9 mouse cellular contexts compared by ENCODE assay signal in genomic region chr15:77149551-77149950, GRCm38 (mm10).
DNase-seq lines count a peak whose midpoint lies in the region; ATAC-seq and TF ChIP-seq lines count a peak whose summit lies in the region.
"Had no signal": no experiment of that assay in that cellular context is flagged by ENCODE, and none has a peak within 500 bp of the region (broad histone marks: within the 10 kb centered on the region; RNA-seq: fewer than 3 reads in every experiment).

No protein-coding gene starts in this region.

- no peaks in the 10 kb centered on the region for H3K9me3 ChIP-seq in heart, embryonic 15.5 days (replicated peaks)
- no peaks in the 10 kb centered on the region for H3K9me3 ChIP-seq in G1E (replicated peaks)
- H3K9me3 ChIP-seq in midbrain, embryonic 11.5 days (ENCODE audit: control insufficient read depth, low read length), result no peaks in the 10 kb centered on the region

- 40% methylated on average over 3 of the region's 3 CpGs for WGBS in heart, embryonic 15.5 days
- WGBS in midbrain, embryonic 11.5 days, result 88% methylated on average over 3 of the region's 3 CpGs

- peak overlapping the region; percentile 94 for H3K27ac ChIP-seq in heart, embryonic 15.5 days
- H3K27ac ChIP-seq in midbrain, embryonic 11.5 days (ENCODE audit: low read depth, low read length), result no peak overlapping the region

- no peaks in the 10 kb centered on the region for H3K27me3 ChIP-seq in heart, embryonic 15.5 days
- peaks cover 8% of the 10 kb centered on the region for H3K27me3 ChIP-seq in G1E (ENCODE audit: insufficient read depth, low read length)
- no peaks in the 10 kb centered on the region for H3K27me3 ChIP-seq in midbrain, embryonic 11.5 days (ENCODE audit: control insufficient read depth, insufficient read depth, low read length)

- peak overlapping the region; percentile 63 for H3K4me2 ChIP-seq in heart, embryonic 15.5 days
- H3K4me2 ChIP-seq in midbrain, embryonic 11.5 days, result peak overlapping the region; percentile 60

- no peak for DNase-seq in heart, adult 18-20 months
- DNase-seq in G1E (ENCODE audit: low spot score), result peak; percentile 54
- no peak for DNase-seq in midbrain, embryonic 11.5 days (ENCODE audit: low spot score, missing footprints)
- DNase-seq in left cerebral cortex, adult 11 months (ENCODE audit: low spot score), result no peak
- DNase-seq in layer of hippocampus, adult 9-10 months (ENCODE audit: low spot score), result no peak
- no peak for DNase-seq in spleen, postnatal 36 days (ENCODE audit: low spot score in 2 of 2)
- DNase-seq: kidney, adult 2 months had no signal

- H3K9ac ChIP-seq in heart, embryonic 15.5 days, result no peak overlapping the region
- no peak overlapping the region for H3K9ac ChIP-seq in midbrain, embryonic 11.5 days (ENCODE audit: low read length)

- H3K4me1 ChIP-seq in heart, embryonic 15.5 days (replicated peaks), result peaks cover 60% of the 10 kb centered on the region
- peaks cover 43% of the 10 kb centered on the region for H3K4me1 ChIP-seq in G1E (ENCODE audit: insufficient read depth, low read depth, low read length)
- peaks cover 28% of the 10 kb centered on the region for H3K4me1 ChIP-seq in midbrain, embryonic 11.5 days (ENCODE audit: control insufficient read depth, insufficient read depth, low read length)

- ATAC-seq in heart, embryonic 15.5 days (replicated peaks; ENCODE audit: insufficient number of reproducible peaks, insufficient read depth, low FRiP score, low read depth), result no peak
- ATAC-seq in G1E (ENCODE audit: extremely low read depth, insufficient number of reproducible peaks, low FRiP score, poor library complexity, severe bottlenecking), result peak; percentile 77
- peak; percentile 63 for ATAC-seq in granulocyte monocyte progenitor cell, adult 5-6 weeks (replicated peaks; ENCODE audit: poor library complexity, severe bottlenecking)
- ATAC-seq in midbrain, embryonic 11.5 days (ENCODE audit: low FRiP score), result no peak

- TF ChIP-seq CTCF in G1E (IDR thresholded peaks at IDR 0.05; ENCODE audit: low read depth, low read length), result no peak

- no peaks in the 10 kb centered on the region for H3K36me3 ChIP-seq in heart, embryonic 15.5 days
- no peaks in the 10 kb centered on the region for H3K36me3 ChIP-seq in G1E (replicated peaks)
- no peaks in the 10 kb centered on the region for H3K36me3 ChIP-seq in midbrain, embryonic 11.5 days (ENCODE audit: control insufficient read depth, insufficient read depth, low read length)

- H3K4me3 ChIP-seq in heart, embryonic 15.5 days, result peak overlapping the region; percentile 45
- H3K4me3 ChIP-seq in G1E (ENCODE audit: low read depth, low read length), result no peak overlapping the region
- no peak overlapping the region for H3K4me3 ChIP-seq in midbrain, embryonic 11.5 days (ENCODE audit: low read depth, low read length)

Comparison
In these comparisons a context has a peak if more than half of its experiments do, and no peak if none do; other contexts are left out.
1. ATAC-seq: peak in G1E (single experiment) and granulocyte monocyte progenitor cell, adult 5-6 weeks (single experiment); none in heart, embryonic 15.5 days (single experiment) and midbrain, embryonic 11.5 days (single experiment).